Mouse (Mus musculus) kidney, adult 2 months (tissue): ENCODE results near the gene Ptprk. TPM values are rescaled to one million over a fixed set of nuclear protein-coding genes. Genes with fewer than 3 reads are reported as not detected.

Source experiments
- DNase-seq: peaks from one replicate; pipeline ENCODE4 v3.0.0; 2021
- H3K27ac ChIP-seq: fragments of 200-500 bp; 2 replicates; pipeline ENCODE4 v1.5.1; 2012; ENCODE audit warnings: low read depth, low read length, control low read depth, inconsistent platforms; ENCODE audit not compliant: insufficient read depth
- H3K27me3 ChIP-seq: fragments of 200-500 bp; replicated peaks from 2 replicates; pipeline ENCODE4 v1.6.1; 2012; ENCODE audit warnings: mild to moderate bottlenecking, moderate library complexity, low read length, inconsistent platforms; ENCODE audit not compliant: control insufficient read depth, insufficient read depth
- H3K36me3 ChIP-seq: fragments of 200-500 bp; 2 replicates; pipeline ENCODE4 v1.6.1; 2012; ENCODE audit warnings: mild to moderate bottlenecking, moderate library complexity, low read length, inconsistent platforms; ENCODE audit not compliant: control insufficient read depth, insufficient read depth
- H3K4me1 ChIP-seq: fragments of 200-500 bp; 2 replicates; pipeline ENCODE4 v1.6.1; 2011; ENCODE audit warnings: low read length; ENCODE audit not compliant: control insufficient read depth, insufficient read depth
- H3K4me3 ChIP-seq: fragments of 200-500 bp; 2 replicates; pipeline ENCODE4 v1.5.1; 2011; ENCODE audit warnings: mild to moderate bottlenecking, low read depth, low read length, control low read depth; ENCODE audit not compliant: insufficient read depth
- CTCF ChIP-seq: fragments of 200-500 bp; conservative IDR thresholded peaks from 2 replicates; pipeline ENCODE4 v1.5.1; 2011; ENCODE audit warnings: low read depth, mild to moderate bottlenecking, control low read depth, low read length, moderate library complexity, mixed read lengths; ENCODE audit not compliant: insufficient read depth, insufficient read length
- POLR2A ChIP-seq: fragments of 200-500 bp; IDR thresholded peaks from one replicate; pipeline ENCODE4 v1.6.1; 2011; ENCODE audit warnings: low read depth, low read length, control low read depth
- WGBS: fragments of 180-500 bp; shearing (Covaris S2); methylation state at CpG from one replicate; pipeline ENCODE4 v1.1.7; 2018; 5-methylcytosine and 5-hydroxymethylcytosine counted together
- polyA plus RNA-seq: library from polyadenylated mRNA; depleted of rRNA; stranded (reverse); fragments of >200 nt; gene quantifications from 2 replicates; pipeline ENCODE4 v1.2.3, GENCODE M21; 2012

Gene Ptprk
- polyA plus RNA-seq, 1 experiment: 50.2 TPM

DNA sequence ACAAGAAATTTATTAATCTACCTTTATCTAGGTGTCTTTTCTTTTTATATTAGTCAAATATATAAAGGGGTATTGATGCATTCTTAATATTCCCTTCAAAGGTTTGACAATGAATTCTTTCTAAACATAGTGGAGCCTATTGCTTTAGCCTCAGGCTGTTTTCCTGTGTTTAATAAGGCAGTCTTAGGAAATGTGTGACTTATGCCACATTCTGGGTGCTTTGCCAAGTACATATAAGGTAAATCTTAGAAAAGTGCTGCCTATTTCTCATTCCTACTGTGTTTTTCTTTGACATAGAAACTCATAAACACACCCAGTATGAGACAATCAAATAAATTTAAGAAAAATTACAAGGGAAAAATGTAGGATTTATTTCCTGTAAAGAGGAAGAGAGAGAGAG lies 327.2 kb downstream of the Ptprk start:
- no peaks in the 10 kb centered on the region for H3K36me3 ChIP-seq
- no peak overlapping the region for H3K4me3 ChIP-seq
- no peak for DNase-seq
- no peaks in the 10 kb centered on the region for H3K27me3 ChIP-seq
- no peak overlapping the region for H3K27ac ChIP-seq
- no peak for TF ChIP-seq POLR2A
- TF ChIP-seq CTCF: no peak
- H3K4me1 ChIP-seq: no peaks in the 10 kb centered on the region

DNA sequence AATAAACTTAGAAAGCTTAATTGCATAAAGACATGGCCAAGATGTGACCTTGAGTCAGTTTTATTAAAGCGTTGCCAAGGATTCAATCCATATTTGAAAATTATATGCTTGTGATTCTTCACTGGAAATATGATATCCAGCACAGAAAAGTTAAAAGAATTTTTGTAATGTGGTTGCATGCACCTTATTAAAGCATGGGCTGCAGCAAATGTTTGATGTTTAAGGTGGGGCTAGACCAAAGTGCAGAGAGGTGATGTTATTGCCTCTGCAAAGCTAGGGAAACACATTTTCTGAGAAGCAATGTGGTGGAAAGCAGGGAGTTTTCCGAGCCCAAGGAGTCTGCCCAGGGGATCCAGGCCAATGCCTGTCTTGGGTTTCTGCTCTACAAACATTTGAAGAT lies 334.4 kb downstream of the Ptprk start:
- WGBS: 84% methylated on average over 2 of the region's 2 CpGs
- H3K4me3 ChIP-seq: no peak overlapping the region
- TF ChIP-seq POLR2A (no peak), CTCF (no peak)
- H3K27ac ChIP-seq: no peak overlapping the region
- no peaks in the 10 kb centered on the region for H3K4me1 ChIP-seq
- no peaks in the 10 kb centered on the region for H3K27me3 ChIP-seq
- DNase-seq: no peak
- no peaks in the 10 kb centered on the region for H3K36me3 ChIP-seq

DNA sequence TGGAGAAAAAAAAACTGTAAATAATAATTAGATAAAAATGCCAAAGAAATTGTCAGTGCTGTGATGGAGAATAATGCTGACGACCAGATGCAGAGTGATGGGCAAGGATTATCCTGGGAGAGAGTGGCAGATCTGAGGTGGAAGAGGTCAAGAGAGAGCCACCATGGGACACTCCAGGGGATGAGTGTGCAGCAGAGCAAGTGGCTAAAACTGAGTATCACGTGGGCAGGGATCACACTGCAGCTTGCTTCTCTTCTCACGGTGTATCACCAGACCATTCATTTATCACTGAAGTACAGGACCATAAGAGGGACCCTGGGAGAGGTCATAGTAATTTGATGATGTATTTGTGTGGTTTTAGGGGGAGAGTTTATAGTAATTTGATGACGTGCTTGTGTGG lies 340.2 kb downstream of the Ptprk start:
- H3K27ac ChIP-seq: no peak overlapping the region
- 70% methylated on average over 4 of the region's 4 CpGs for WGBS
- TF ChIP-seq CTCF: no peak
- TF ChIP-seq POLR2A: no peak
- H3K4me3 ChIP-seq: no peak overlapping the region
- no peaks in the 10 kb centered on the region for H3K27me3 ChIP-seq
- no peaks in the 10 kb centered on the region for H3K36me3 ChIP-seq
- no peaks in the 10 kb centered on the region for H3K4me1 ChIP-seq
- DNase-seq: no peak

DNA sequence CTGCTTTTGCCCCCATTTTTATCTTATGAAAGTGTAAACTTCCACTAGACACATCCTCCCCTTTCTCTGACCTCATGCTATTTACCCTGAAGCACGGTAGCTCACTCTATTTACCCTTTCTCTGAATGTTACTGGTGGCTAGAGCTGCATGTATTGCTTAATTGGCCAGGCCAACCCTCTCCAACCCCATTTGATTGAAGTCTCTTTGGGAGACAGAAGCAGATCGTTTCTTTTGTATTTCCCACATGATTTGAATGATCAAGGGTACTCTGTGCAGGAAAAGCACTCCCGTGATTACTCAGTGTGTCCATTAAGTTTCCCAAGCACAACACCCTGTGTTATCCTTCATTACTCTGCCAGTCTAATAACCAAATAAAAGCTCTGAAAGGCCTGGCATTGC lies 348.0 kb downstream of the Ptprk start:
- DNase-seq: no peak
- Histone ChIP-seq H3K27me3 (no peaks in the 10 kb centered on the region), H3K36me3 (no peaks in the 10 kb centered on the region), H3K27ac (no peak overlapping the region), H3K4me3 (no peak overlapping the region), H3K4me1 (no peaks in the 10 kb centered on the region)
- TF ChIP-seq POLR2A (no peak), CTCF (no peak)
- 39% methylated on average over 3 of the region's 3 CpGs for WGBS

DNA sequence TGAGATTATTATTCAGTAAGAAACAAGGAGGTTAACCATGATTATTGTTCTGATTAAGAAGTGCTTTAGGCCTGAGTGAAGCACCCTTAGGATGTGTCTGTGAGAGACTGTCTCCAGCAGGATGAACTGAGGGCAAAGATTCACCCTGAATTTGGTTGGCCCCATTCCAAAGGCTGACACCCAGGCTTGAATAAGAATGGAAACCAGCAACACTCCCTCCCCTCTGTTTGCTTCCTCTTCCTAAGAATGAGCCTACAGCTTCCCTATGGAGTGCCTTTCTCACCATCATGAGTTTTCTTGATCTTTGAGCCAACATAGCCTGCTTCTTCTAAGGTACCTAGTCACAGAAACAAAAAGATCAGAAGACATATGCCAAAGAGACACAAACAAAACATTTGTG lies 350.8 kb downstream of the Ptprk start:
- no peaks in the 10 kb centered on the region for H3K36me3 ChIP-seq
- TF ChIP-seq CTCF (no peak), POLR2A (no peak)
- no peak overlapping the region for H3K4me3 ChIP-seq
- no peak overlapping the region for H3K27ac ChIP-seq
- H3K4me1 ChIP-seq: no peaks in the 10 kb centered on the region
- DNase-seq: peak; percentile 48
- no peaks in the 10 kb centered on the region for H3K27me3 ChIP-seq

DNA sequence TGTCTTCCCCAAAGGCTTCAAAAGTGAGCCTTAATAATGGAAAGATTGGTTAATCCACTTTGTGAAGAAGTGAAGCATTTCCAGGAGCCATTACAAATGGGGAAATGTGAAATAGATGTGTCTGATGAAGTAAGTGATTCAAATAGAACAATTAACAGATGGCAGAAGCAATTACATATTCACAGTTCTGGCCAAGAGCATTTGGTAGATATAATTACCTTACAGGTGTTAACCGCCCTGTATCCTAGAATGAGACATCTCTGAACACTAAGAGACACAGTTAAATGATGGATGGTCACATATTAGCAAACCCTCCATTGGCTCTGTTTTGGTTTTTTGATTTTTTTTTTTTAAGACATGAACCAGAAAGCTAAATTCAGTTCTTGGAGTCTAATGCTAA lies 361.5 kb downstream of the Ptprk start:
- 98% methylated on average over 1 of the region's 1 CpGs for WGBS
- Histone ChIP-seq H3K36me3 (no peaks in the 10 kb centered on the region), H3K4me1 (no peaks in the 10 kb centered on the region; the same call in 1 of the 2 replicates), H3K27me3 (no peaks in the 10 kb centered on the region), H3K27ac (no peak overlapping the region), H3K4me3 (no peak overlapping the region)
- no peak for TF ChIP-seq POLR2A
- TF ChIP-seq CTCF: no peak
- no peak for DNase-seq

DNA sequence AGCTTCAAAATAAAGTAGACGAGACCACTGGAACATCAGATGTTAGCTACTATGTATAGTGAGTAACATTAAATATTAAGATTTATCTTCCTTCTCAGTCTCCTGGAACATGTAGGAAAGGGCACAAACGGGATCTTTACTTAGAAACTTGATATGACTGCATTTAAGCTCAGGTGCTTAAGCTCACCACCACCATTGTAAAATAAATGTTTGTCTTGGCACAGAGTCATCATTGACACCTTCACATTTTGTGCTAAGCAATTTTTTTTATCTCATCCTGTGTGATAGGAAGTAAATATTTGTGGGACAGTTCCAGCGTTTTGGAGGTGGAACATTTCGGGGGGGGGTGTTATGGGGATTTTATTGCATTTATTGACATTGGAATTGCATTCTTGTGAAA lies 375.2 kb downstream of the Ptprk start:
- Histone ChIP-seq H3K27ac (no peak overlapping the region), H3K27me3 (no peaks in the 10 kb centered on the region), H3K4me1 (no peaks in the 10 kb centered on the region), H3K4me3 (no peak overlapping the region), H3K36me3 (no peaks in the 10 kb centered on the region)
- WGBS: 49% methylated on average over 4 of the region's 4 CpGs
- DNase-seq: no peak
- TF ChIP-seq CTCF (no peak), POLR2A (no peak)

DNA sequence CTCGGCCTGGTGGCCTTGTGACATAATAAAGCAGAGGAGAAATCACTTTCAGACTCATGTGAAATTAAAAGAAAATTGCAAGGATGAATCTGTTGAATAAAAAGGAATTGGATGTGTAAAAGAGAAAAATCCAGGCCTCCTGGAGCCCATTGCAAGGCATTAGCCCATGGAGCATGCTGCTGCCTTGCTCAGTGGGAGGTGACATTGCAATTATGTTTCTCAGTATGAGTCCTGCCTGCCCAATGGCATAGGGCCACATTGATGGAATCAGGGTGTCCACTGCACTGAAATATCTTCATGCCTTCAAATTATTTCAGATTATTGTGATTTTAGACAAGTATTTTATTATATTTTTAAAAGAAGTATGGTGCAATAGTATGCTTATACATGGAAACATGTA lies 376.0 kb downstream of the Ptprk start:
- TF ChIP-seq POLR2A (no peak), CTCF (no peak)
- 88% methylated on average over 1 of the region's 1 CpGs for WGBS

More for the DNA sequence above, 376.0 kb downstream of the Ptprk start:
- Histone ChIP-seq H3K27me3 (no peaks in the 10 kb centered on the region), H3K27ac (no peak overlapping the region), H3K4me1 (no peaks in the 10 kb centered on the region), H3K4me3 (no peak overlapping the region), H3K36me3 (no peaks in the 10 kb centered on the region)
- DNase-seq: no peak
